Mouse (Mus musculus): Measurements from ENCODE around the gene Tigd4. TPM values are rescaled to one million over a fixed set of nuclear protein-coding genes. Genes with fewer than 3 reads are reported as not detected.
A peak's percentile ranks its signal among the peaks of the same experiment; 100 is the strongest.
"Not testable (repeated sequence)": the region's sequence is repeated elsewhere in the genome, so short reads cannot be mapped to it uniquely, and the experiment has no call there.

The Tigd4 gene
- 0.04 TPM in 1 of 2 replicates, not detected in the other for polyA plus RNA-seq (2016; fragmentation: Nextera tagmentation; extraction: Ambion mirVana)

DNA sequence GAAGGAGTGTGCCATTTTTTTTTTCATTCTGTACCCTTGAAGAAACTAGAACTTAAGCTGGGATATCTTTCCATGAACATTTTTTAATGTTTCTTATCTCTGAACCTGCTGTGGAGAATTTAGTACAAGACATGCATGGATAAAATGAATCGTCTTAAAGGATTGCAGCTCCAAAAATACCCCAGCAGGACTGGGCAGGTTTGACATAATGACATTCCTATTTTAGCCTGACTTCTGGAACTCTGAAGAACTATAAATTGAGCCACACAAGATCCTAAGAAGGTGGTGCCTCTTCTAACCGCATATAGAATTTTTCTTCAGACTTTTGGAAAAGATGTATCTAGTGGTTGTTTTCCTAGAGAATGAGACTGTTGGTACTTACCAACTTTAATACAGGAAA lies at the start of gene Tigd4:
Tigd4 (plus strand) TSS at position 301 of the 400 bp plus-strand sequence.
- WGBS (ENCODE audit: insufficient replicate concordance): 65% methylated on average over 2 of the region's 2 CpGs
- peaks cover 8% of the 10 kb centered on the region for H3K4me1 ChIP-seq
- H3K9ac ChIP-seq: no peak within 1 kb of the TSS

DNA sequence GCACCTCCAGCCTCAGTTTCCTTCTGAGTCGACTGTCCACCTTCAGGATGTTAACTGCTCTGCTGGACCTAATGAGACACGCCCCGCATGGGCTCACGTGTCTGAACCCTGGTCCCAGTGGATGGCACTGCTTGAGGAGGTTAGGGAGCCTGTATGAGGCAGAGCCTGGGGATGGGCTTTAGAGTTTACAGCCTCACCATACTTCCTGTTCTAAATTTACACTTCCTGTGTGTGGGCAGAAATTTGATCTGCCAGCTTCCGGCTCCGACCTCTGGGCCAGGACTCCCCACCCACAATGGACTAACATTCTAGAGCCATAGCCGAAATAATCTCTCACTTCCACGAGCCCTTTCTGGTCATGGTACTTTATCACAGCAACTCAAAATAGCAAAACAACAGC lies 46.2 kb upstream of the Tigd4 start:
- Histone ChIP-seq H3K4me3 (no peak overlapping the region), H3K27ac (no peak overlapping the region), H3K9me3 (replicated peaks) (no peaks in the 10 kb centered on the region), H3K27me3 (replicated peaks) (no peaks in the 10 kb centered on the region), H3K36me3 (no peaks in the 10 kb centered on the region), H3K9ac (no peak overlapping the region), H3K4me1 (no peaks in the 10 kb centered on the region), H3K4me2 (no peak overlapping the region)
- 32% methylated on average over 8 of the region's 8 CpGs for WGBS (ENCODE audit: insufficient replicate concordance)
- ATAC-seq: no peak

More for the DNA sequence above, at the start of gene Tigd4:
- ATAC-seq: no peak
- Histone ChIP-seq H3K4me2 (no peak within 1 kb of the TSS), H3K27me3 (replicated peaks) (peaks cover 55% of the 10 kb centered on the region), H3K36me3 (no peaks in the 10 kb centered on the region), H3K27ac (no peak within 1 kb of the TSS), H3K4me3 (no peak within 1 kb of the TSS), H3K9me3 (replicated peaks) (no peaks in the 10 kb centered on the region)

DNA sequence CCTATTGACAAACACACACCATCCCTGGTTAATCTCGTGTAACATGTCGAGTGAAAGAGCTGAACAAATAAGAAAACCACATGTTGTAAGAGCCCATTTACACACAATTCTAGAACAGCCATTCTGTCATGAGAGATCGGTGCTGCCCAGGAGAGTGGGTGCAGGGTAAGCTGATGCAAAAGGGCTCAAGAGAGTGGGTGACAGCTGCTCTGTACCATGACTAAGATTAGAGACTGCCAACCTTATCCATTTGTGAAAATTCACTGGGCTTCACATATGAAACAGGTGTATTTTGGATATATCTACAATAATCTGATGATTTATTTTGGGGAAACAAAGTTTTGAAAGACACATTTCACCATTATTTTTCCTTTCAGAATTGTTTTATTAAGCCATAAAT lies 37.6 kb upstream of the Tigd4 start:
- no peak for ATAC-seq
- Histone ChIP-seq H3K36me3 (no peaks in the 10 kb centered on the region), H3K4me2 (no peak overlapping the region), H3K4me1 (peaks cover 8% of the 10 kb centered on the region; the same call in 1 of the 2 replicates), H3K9me3 (replicated peaks) (no peaks in the 10 kb centered on the region), H3K9ac (no peak overlapping the region), H3K27me3 (replicated peaks) (no peaks in the 10 kb centered on the region), H3K4me3 (no peak overlapping the region), H3K27ac (no peak overlapping the region)
- WGBS (ENCODE audit: insufficient replicate concordance): 70% methylated on average over 3 of the region's 3 CpGs

DNA sequence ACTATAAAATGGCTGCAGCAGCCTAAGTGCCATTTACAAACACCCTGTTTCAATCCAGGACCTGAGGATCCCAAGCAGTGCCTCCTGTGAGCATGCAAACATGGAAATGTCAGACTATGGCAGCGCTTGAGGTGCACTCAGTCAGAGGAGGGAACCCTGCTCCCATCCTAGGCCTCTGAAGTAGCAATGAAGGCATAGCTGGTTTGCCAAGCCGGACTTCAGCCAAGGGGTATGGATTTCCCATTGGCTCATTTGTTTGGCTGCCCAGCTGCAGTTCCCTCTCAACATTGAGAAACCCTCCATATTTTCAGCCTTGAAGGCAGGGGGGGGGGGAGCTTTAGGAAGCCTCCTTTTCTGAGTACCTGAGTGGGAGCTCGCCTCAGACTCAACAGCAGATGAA lies 35.1 kb upstream of the Tigd4 start:
- H3K27ac ChIP-seq: no peak overlapping the region
- no peak overlapping the region for H3K4me3 ChIP-seq
- H3K4me2 ChIP-seq: no peak overlapping the region
- peaks cover 14% of the 10 kb centered on the region for H3K4me1 ChIP-seq
- no peak for ATAC-seq
- no peaks in the 10 kb centered on the region for H3K9me3 ChIP-seq (replicated peaks)
- no peak overlapping the region for H3K9ac ChIP-seq
- WGBS (ENCODE audit: insufficient replicate concordance): 80% methylated on average over 3 of the region's 3 CpGs
- no peaks in the 10 kb centered on the region for H3K27me3 ChIP-seq (replicated peaks)
- H3K36me3 ChIP-seq: no peaks in the 10 kb centered on the region

DNA sequence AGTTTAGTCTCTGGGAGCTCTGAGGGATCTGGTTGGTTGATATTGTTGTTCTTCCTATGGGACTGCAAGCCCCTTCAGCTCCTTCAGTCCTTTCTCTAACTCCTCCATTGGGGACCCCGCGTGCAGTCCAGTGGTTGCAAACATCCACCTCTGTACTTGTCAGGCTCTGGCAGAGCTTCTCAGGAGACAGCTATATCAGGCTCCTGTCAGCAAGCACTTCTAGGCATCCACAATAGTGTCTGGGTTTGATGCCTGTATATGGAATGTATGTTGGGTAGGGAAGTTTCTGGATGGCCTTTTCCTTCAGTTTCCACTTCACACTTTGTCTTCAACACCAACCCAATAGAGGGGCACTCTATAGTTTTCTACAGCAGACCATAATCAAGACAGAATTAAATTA lies 30.5 kb upstream of the Tigd4 start:
- ATAC-seq; H3K4me2 ChIP-seq; H3K9ac ChIP-seq; H3K27ac ChIP-seq; H3K27me3 ChIP-seq (replicated peaks); H3K36me3 ChIP-seq; H3K9me3 ChIP-seq (replicated peaks); H3K4me3 ChIP-seq: not testable (repeated sequence)
- WGBS (ENCODE audit: insufficient replicate concordance): 80% methylated on average over 2 of the region's 2 CpGs
- H3K4me1 ChIP-seq: peaks cover 14% of the 10 kb centered on the region

DNA sequence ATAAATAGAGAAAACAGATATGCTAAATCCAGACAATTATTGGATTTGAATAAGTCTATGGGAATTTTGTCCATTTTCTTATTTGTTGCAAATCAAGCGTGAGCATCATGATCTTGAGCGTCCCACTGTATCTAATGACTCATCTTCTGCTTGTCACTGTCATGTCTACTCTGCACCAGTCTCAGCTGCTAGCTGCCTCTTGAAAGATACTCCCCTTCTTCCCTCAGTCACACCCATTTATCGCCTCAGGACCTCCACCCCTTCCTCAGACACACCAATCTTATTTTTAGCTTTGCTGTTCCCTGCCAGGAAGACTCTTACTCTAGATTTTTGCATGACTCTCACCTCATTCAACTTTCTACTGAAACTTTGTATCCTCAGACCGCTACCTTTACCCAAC lies 30.0 kb upstream of the Tigd4 start:
- no peak overlapping the region for H3K4me2 ChIP-seq
- no peak overlapping the region for H3K9ac ChIP-seq
- H3K27ac ChIP-seq: no peak overlapping the region
- no peak overlapping the region for H3K4me3 ChIP-seq
- WGBS (ENCODE audit: insufficient replicate concordance): 42% methylated on average over 4 of the region's 4 CpGs
- no peaks in the 10 kb centered on the region for H3K9me3 ChIP-seq (replicated peaks)
- H3K4me1 ChIP-seq: peaks cover 14% of the 10 kb centered on the region
- no peaks in the 10 kb centered on the region for H3K36me3 ChIP-seq
- no peaks in the 10 kb centered on the region for H3K27me3 ChIP-seq (replicated peaks)
- ATAC-seq: peak; percentile 63

DNA sequence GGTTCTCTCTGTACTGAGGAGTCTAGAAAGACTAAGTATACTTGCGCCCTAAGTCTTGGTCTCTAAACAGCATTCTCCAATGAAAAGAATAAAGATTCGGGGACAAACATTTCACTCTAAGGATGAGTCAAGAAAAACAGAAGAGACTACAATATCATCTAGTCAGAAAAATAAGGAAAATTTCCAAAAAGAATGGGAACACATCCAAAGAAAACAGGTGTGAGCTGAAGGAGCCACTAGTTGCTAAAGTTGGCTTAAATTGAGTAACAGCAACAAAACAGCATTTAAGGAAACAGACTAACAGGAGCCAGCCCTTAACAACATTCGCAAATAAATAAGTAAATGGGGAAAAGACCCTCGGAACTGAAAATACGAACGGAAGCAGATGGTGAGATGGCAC lies 24.8 kb upstream of the Tigd4 start:
- Histone ChIP-seq H3K27me3 (replicated peaks) (no peaks in the 10 kb centered on the region), H3K4me3 (no peak overlapping the region), H3K9me3 (replicated peaks) (no peaks in the 10 kb centered on the region), H3K9ac (no peak overlapping the region), H3K4me2 (no peak overlapping the region), H3K27ac (no peak overlapping the region), H3K36me3 (no peaks in the 10 kb centered on the region), H3K4me1 (peaks cover 24% of the 10 kb centered on the region)
- no peak for ATAC-seq
- 83% methylated on average over 6 of the region's 6 CpGs for WGBS (ENCODE audit: insufficient replicate concordance)

DNA sequence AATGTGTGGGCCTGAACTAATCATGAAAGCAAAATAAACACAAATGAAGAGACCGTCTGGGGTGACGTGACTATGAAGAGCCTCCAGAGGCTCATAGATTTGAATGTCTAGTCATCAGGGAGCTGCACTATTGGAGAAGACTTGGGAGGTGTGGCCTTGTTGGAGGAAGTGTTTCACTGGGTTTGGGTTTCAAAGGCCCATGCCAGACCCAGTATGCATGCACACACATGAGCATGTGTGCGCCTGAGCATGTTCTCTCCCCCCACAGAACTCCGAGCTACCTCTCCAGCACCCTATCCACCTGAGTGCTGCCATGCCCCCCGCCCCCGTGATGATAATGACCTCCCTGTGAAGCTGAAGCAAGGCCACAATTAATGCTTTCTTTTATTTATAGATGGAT lies 23.8 kb upstream of the Tigd4 start:
- peaks cover 22% of the 10 kb centered on the region for H3K4me1 ChIP-seq
- no peak overlapping the region for H3K27ac ChIP-seq
- no peak for ATAC-seq
- no peaks in the 10 kb centered on the region for H3K27me3 ChIP-seq (replicated peaks)
- H3K9me3 ChIP-seq (replicated peaks): no peaks in the 10 kb centered on the region
- H3K4me3 ChIP-seq: no peak overlapping the region
- H3K36me3 ChIP-seq: no peaks in the 10 kb centered on the region
- no peak overlapping the region for H3K4me2 ChIP-seq
- WGBS (ENCODE audit: insufficient replicate concordance): 70% methylated on average over 6 of the region's 6 CpGs
- H3K9ac ChIP-seq: no peak overlapping the region

DNA sequence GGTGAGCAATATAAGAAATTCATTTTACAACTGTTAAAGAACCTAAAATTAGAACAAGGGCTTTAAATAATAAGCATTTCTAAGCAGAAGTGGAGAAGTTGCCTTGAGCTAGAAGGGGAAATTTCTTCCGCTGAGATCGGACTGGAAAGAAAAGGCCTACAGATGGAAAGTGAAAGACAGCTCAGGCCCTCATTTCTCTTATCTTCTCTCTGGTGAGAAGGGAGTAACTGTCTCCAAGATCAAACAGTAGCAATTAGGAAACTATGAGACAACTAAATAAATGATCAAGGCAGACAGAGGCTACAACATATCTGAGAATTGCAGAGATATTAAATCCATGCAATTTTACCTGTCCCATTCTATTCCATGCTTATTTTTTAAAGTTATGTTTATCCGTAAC lies 22.9 kb upstream of the Tigd4 start:
- no peak overlapping the region for H3K4me3 ChIP-seq
- WGBS (ENCODE audit: insufficient replicate concordance): 56% methylated on average over 3 of the region's 3 CpGs
- no peaks in the 10 kb centered on the region for H3K36me3 ChIP-seq
- peaks cover 22% of the 10 kb centered on the region for H3K4me1 ChIP-seq
- H3K9ac ChIP-seq: no peak overlapping the region
- no peaks in the 10 kb centered on the region for H3K9me3 ChIP-seq (replicated peaks)
- ATAC-seq: no peak
- no peak overlapping the region for H3K4me2 ChIP-seq
- H3K27ac ChIP-seq: no peak overlapping the region
- no peaks in the 10 kb centered on the region for H3K27me3 ChIP-seq (replicated peaks)

DNA sequence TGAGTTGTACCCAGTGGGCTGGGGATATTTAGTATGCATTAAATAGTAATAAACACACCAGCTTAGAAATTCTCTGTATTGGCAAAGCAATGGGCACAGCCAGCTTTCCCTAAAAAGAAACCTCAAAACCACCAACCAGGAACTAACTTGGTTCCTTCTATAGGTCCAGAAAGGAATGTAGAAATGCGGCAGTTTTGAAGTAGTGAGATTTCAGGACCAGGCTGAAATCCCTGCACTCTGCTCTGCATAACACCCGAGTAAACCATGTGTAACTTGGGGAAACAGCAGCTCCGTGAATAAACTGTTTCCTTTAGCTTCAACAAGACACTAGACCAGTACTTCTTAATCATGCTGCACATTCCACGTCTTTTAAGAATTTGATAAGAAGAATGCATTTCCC lies 12.7 kb upstream of the Tigd4 start:
- H3K36me3 ChIP-seq: no peaks in the 10 kb centered on the region
- peak overlapping the region; percentile 83; the same call in 1 of the 2 replicates for H3K4me3 ChIP-seq
- peaks cover 41% of the 10 kb centered on the region for H3K4me1 ChIP-seq
- H3K4me2 ChIP-seq: peak overlapping the region; percentile 84
- WGBS (ENCODE audit: insufficient replicate concordance): 21% methylated on average over 4 of the region's 4 CpGs
- H3K9me3 ChIP-seq (replicated peaks): no peaks in the 10 kb centered on the region
- no peak overlapping the region for H3K27ac ChIP-seq
- ATAC-seq: no peak
- no peaks in the 10 kb centered on the region for H3K27me3 ChIP-seq (replicated peaks)
- no peak overlapping the region for H3K9ac ChIP-seq

DNA sequence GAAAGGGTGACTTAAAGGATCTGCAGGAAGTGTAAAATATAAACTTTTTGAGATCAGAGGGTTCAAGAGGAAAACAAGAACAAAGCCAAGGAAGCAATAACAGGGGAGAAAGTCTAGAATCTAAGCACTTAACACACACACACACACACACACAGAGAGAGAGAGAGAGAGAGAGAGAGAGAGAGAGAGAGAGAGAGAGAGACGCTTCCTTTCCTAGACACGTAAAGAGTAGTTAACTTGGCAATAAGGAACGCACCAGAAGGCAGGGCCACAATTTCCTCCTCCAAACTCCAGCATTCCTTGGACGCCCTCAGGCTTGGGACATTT lies 11.7 kb upstream of the Tigd4 start:
- ATAC-seq: no peak
- H3K27me3 ChIP-seq (replicated peaks): 0 out of 2 replicates have a peak, but pooled peaks cover 3% of the 10 kb centered on the region
- H3K36me3 ChIP-seq: no peaks in the 10 kb centered on the region
- peak overlapping the region; percentile 84 for H3K4me2 ChIP-seq
- H3K4me3 ChIP-seq: peak overlapping the region; percentile 83
- H3K9me3 ChIP-seq (replicated peaks): no peaks in the 10 kb centered on the region
- peak overlapping the region; percentile 78 for H3K9ac ChIP-seq
- peak overlapping the region; percentile 80 for H3K27ac ChIP-seq
- WGBS (ENCODE audit: insufficient replicate concordance): 0% methylated on average over 4 of the region's 4 CpGs
- H3K4me1 ChIP-seq: peaks cover 34% of the 10 kb centered on the region

DNA sequence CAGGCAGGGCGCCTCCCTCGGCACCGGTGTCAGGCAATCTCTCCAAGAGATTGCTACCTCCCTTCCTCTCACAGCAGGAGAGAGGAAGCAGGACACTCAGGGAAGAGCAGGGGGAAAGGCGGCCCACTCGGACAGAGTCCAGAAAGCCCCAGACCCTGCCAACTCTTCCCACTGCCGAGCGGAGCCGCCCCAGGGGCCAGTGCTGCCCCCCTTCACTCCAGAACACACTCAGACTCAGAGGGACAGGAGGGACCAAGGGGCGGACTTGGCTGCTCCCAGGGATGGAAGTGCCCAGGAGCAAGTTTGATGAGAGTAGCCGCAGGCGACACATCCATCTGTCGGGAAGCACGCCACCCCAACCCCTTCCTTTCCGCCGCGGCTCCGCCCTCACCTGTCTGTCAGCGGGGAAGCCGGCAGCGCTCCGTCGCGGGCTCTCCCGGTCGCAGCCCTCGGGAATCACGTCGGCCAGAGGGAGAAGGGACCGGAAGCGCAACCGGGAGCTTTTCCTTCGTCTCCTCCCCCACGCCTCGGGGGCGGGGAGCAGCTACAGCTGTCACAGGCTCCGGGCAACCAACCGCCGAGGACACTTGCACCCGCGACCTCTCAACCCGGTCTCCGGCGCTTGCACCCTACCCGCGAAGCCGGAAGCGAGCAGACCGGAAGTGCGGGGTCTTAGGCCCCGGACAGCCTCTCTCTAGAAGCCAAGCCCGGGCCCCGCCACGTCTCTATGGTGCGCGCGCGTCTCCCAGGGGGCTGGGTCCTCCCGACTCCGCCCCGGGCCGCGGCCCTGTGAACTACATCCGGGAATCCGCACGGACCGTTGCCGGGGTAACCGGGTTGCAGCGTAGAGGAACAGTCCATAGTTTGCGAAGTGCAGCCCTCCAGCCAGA lies 11.1 kb upstream of the Tigd4 start, which contains the start of gene Arfip1:
Arfip1 (minus strand) TSS at position 603 of the 890 bp plus-strand sequence.
- Histone ChIP-seq H3K4me2 (peak within 1 kb of the TSS; percentile 84), H3K9ac (peak within 1 kb of the TSS; percentile 78), H3K4me1 (peaks cover 39% of the 10 kb centered on the region), H3K9me3 (replicated peaks) (no peaks in the 10 kb centered on the region), H3K27me3 (replicated peaks) (0 out of 2 replicates have a peak, but pooled peaks cover 3% of the 10 kb centered on the region), H3K27ac (peak within 1 kb of the TSS; percentile 80), H3K36me3 (no peaks in the 10 kb centered on the region), H3K4me3 (peak within 1 kb of the TSS; percentile 83)
- peak; percentile 98 for ATAC-seq
- under 1% methylated on average over 70 of the region's 70 CpGs for WGBS (ENCODE audit: insufficient replicate concordance)
